Mouse (Mus musculus): ENCODE data around the gene Tshz2.

DNA sequence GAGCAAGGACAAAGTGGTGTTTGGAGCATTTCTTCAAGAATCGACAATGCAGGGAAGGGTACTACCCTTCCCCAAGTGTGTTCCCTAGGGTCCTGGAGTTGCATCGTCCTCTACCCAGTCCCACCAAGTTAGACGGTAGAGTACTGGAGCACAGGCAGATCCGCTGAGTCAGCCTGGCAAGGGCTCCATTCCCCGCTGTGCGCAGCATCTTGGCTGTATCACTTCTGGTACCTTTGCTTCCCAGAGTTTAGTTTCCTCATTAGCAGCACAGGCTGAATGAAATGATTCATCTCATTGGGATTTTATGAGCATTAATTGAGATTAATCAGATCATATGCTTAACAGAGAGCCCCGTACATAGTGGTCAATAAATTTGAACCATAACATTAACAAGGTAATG, 14.3 kb downstream of the Tshz2 start:
- no peak for TF ChIP-seq CTCF (IDR thresholded peaks at IDR 0.05; ENCODE audit: borderline replicate concordance, extremely low read depth, insufficient read depth, insufficient read length)
- no peak for TF ChIP-seq POLR2A (IDR thresholded peaks at IDR 0.05; ENCODE audit: borderline replicate concordance, extremely low read depth, insufficient read depth, insufficient read length, poor library complexity, severe bottlenecking)
